8 mouse cellular contexts compared by ENCODE assay signal in the genomic region with DNA sequence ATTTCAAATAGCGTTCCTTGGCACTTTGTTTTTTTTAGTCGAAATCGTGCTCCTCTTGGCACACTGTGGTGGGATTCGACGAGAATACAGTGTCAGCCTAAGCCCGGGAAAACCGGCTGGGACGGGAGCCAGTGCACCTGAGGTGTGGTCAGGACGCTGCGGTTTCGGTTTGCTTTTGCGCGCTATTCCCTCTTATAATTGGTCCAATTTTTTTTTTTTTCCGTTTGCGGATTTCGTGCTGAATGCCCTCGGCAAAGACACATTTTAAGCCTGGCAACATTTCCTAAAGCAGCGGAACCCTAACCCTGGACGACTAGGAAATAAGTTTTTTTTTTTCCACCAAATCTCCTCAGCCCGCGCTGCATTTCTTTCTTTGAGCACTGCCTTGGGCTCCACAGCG. TPM values are rescaled to one million over a fixed set of nuclear protein-coding genes. Genes with fewer than 3 reads are reported as not detected.
DNase-seq lines count a peak whose midpoint lies in the region; ATAC-seq and TF ChIP-seq lines count a peak whose summit lies in the region.
"Not testable (repeated sequence)": the region's sequence is repeated elsewhere in the genome, so short reads cannot be mapped to it uniquely, and the experiment has no call there.

No protein-coding gene starts in this region.

- H3K27ac ChIP-seq in forebrain, embryonic 10.5 days; heart, embryonic 13.5 days (replicated peaks); intestine, embryonic 15.5 days; limb, embryonic 10.5 days; lung, postnatal 0 days (ENCODE audit: low read length); neural tube, embryonic 11.5 days (ENCODE audit: low read depth, low read length); thymus, adult 2 months (ENCODE audit: control insufficient read depth, insufficient read depth, low read length): not testable (repeated sequence)

- under 1% methylated on average over 21 of the region's 22 CpGs for WGBS in forebrain, embryonic 10.5 days
- WGBS in heart, embryonic 13.5 days: 1% methylated on average over 21 of the region's 22 CpGs
- under 1% methylated on average over 21 of the region's 22 CpGs for WGBS in intestine, embryonic 15.5 days
- WGBS in limb, embryonic 10.5 days: under 1% methylated on average over 22 of the region's 22 CpGs
- under 1% methylated on average over 18 of the region's 22 CpGs for WGBS in lung, postnatal 0 days
- 0% methylated on average over 18 of the region's 22 CpGs for WGBS in neural tube, embryonic 11.5 days
- WGBS in thymus, adult 2 months: under 1% methylated on average over 22 of the region's 22 CpGs

- H3K4me2 ChIP-seq in heart, embryonic 13.5 days: peak overlapping the region; percentile 62
- peak overlapping the region; percentile 41 for H3K4me2 ChIP-seq in intestine, embryonic 15.5 days (replicated peaks)
- peak overlapping the region; percentile 38 for H3K4me2 ChIP-seq in lung, postnatal 0 days (replicated peaks; ENCODE audit: low read depth, low read length)
- H3K4me2 ChIP-seq in neural tube, embryonic 11.5 days (ENCODE audit: low read depth): not testable (repeated sequence)

- not testable (repeated sequence) for H3K9ac ChIP-seq in heart, embryonic 13.5 days; intestine, embryonic 15.5 days; lung, postnatal 0 days (replicated peaks; ENCODE audit: low read depth); neural tube, embryonic 11.5 days (ENCODE audit: low read length)

- DNase-seq in brain, embryonic 14.5 days (ENCODE audit: low read depth): peak; percentile 5
- DNase-seq in forebrain, embryonic 10.5 days (ENCODE audit: extremely low spot score, low spot score): peak; percentile 14
- peak; percentile 40 for DNase-seq in limb, embryonic 10.5 days (ENCODE audit: low spot score)
- not testable (repeated sequence) for DNase-seq in lung, postnatal 0 days (ENCODE audit: low spot score); thymus, adult 2 months
- DNase-seq in neural tube, embryonic 11.5 days (ENCODE audit: low spot score): peak; percentile 32

- H3K27me3 ChIP-seq in forebrain, embryonic 10.5 days (ENCODE audit: poor library complexity, severe bottlenecking); heart, embryonic 13.5 days (replicated peaks); intestine, embryonic 15.5 days (replicated peaks); limb, embryonic 10.5 days (ENCODE audit: low read depth, poor library complexity, severe bottlenecking); lung, postnatal 0 days (replicated peaks; ENCODE audit: insufficient read depth, low read length); neural tube, embryonic 11.5 days (ENCODE audit: control insufficient read depth, insufficient read depth, low read length); thymus, adult 2 months (ENCODE audit: control insufficient read depth, insufficient read depth, low read length): not testable (repeated sequence)

- H3K36me3 ChIP-seq in forebrain, embryonic 10.5 days (replicated peaks); heart, embryonic 13.5 days; intestine, embryonic 15.5 days; limb, embryonic 10.5 days; lung, postnatal 0 days (ENCODE audit: insufficient read depth, low read length); neural tube, embryonic 11.5 days (ENCODE audit: control insufficient read depth, insufficient read depth, low read length); thymus, adult 2 months (ENCODE audit: control insufficient read depth, insufficient read depth, low read length): not testable (repeated sequence)

- not testable (repeated sequence) for TF ChIP-seq POLR2A in brain, embryonic 14.5 days (IDR thresholded peaks at IDR 0.05; ENCODE audit: borderline replicate concordance, extremely low read depth, insufficient read depth, insufficient read length, poor library complexity, severe bottlenecking); thymus, adult 2 months (IDR thresholded peaks at IDR 0.05; ENCODE audit: control insufficient read depth, extremely low read depth, insufficient read depth, low read length, poor library complexity)

- not testable (repeated sequence) for ATAC-seq in heart, embryonic 13.5 days (ENCODE audit: extremely low read depth, insufficient number of reproducible peaks, low FRiP score, low TSS enrichment)
- ATAC-seq in intestine, embryonic 15.5 days: peak; percentile 81
- ATAC-seq in lung, postnatal 0 days: 0 out of 2 replicates have a peak, but pooled peaks have one; percentile 54
- ATAC-seq in neural tube, embryonic 11.5 days (ENCODE audit: insufficient read depth, low FRiP score, low TSS enrichment): peak; percentile 25

- peak overlapping the region; percentile 12; the same call in 1 of the 2 replicates for H3K4me3 ChIP-seq in forebrain, embryonic 10.5 days
- H3K4me3 ChIP-seq in heart, embryonic 13.5 days: peak overlapping the region; percentile 42
- H3K4me3 ChIP-seq in intestine, embryonic 15.5 days (replicated peaks): peak overlapping the region; percentile 15; the same call in 1 of the 2 replicates
- not testable (repeated sequence) for H3K4me3 ChIP-seq in limb, embryonic 10.5 days; neural tube, embryonic 11.5 days (ENCODE audit: low read depth, low read length)
- H3K4me3 ChIP-seq in lung, postnatal 0 days (ENCODE audit: low read depth, low read length): peak overlapping the region; percentile 28
- H3K4me3 ChIP-seq in thymus, adult 2 months (ENCODE audit: control insufficient read depth, insufficient read depth, low read length): peak overlapping the region; percentile 31

- H3K4me1 ChIP-seq in forebrain, embryonic 10.5 days; heart, embryonic 13.5 days; intestine, embryonic 15.5 days (replicated peaks); limb, embryonic 10.5 days; lung, postnatal 0 days (ENCODE audit: insufficient read depth, low read depth, low read length); neural tube, embryonic 11.5 days (ENCODE audit: control insufficient read depth, insufficient read depth, low read length); thymus, adult 2 months (replicated peaks; ENCODE audit: control insufficient read depth, insufficient read depth, low read length): not testable (repeated sequence)

- not testable (repeated sequence) for TF ChIP-seq CTCF in brain, embryonic 14.5 days (IDR thresholded peaks at IDR 0.05; ENCODE audit: borderline replicate concordance, extremely low read depth, insufficient read depth, insufficient read length); lung, postnatal 0 days (IDR thresholded peaks at IDR 0.05); thymus, adult 2 months (IDR thresholded peaks at IDR 0.05; ENCODE audit: borderline replicate concordance, control insufficient read depth, extremely low read depth, insufficient read depth, low read length, poor library complexity)

- not testable (repeated sequence) for TF ChIP-seq EP300 in lung, postnatal 0 days (IDR thresholded peaks at IDR 0.05)

- H3K9me3 ChIP-seq in forebrain, embryonic 10.5 days; heart, embryonic 13.5 days; intestine, embryonic 15.5 days; limb, embryonic 10.5 days (replicated peaks); lung, postnatal 0 days (ENCODE audit: low read length); neural tube, embryonic 11.5 days (ENCODE audit: control insufficient read depth, low read length): not testable (repeated sequence)

RNA-seq across cellular contexts. Expression of gene B020031M17Rik, which starts 15.4 kb away (rescaled TPM):
- not detected in 2 replicates for polyA plus RNA-seq in brain, embryonic 14.5 days (2012; rRNA removed)
- polyA plus RNA-seq in forebrain, embryonic 10.5 days (2016; fragmentation: Nextera tagmentation; extraction: Ambion mirVana): not detected in 2 replicates
- not detected in 2 replicates for polyA plus RNA-seq in heart, embryonic 13.5 days (2015; fragmentation: Nextera tagmentation; extraction: Ambion mirVana)
- not detected in 2 replicates for polyA plus RNA-seq in intestine, embryonic 15.5 days (2015; fragmentation: Nextera tagmentation; extraction: Ambion mirVana)
- not detected in 2 replicates for polyA plus RNA-seq in limb, embryonic 10.5 days (2016; fragmentation: Nextera tagmentation; extraction: Ambion mirVana)
- polyA plus RNA-seq in lung, postnatal 0 days (2015; fragmentation: Nextera tagmentation; extraction: Ambion mirVana): not detected in 2 replicates
- polyA plus RNA-seq in neural tube, embryonic 11.5 days (2014; fragmentation: Nextera tagmentation; extraction: Ambion mirVana): not detected in 2 replicates
- not detected in 2 replicates for polyA plus RNA-seq in thymus, adult 2 months (2012; rRNA removed)

RNA-seq across cellular contexts. Expression of gene Gm21761, which starts 36.9 kb away (rescaled TPM):
- not detected in 2 replicates for polyA plus RNA-seq in brain, embryonic 14.5 days (2012; rRNA removed)
- polyA plus RNA-seq in forebrain, embryonic 10.5 days (2016; fragmentation: Nextera tagmentation; extraction: Ambion mirVana): not detected in 2 replicates
- not detected in 2 replicates for polyA plus RNA-seq in heart, embryonic 13.5 days (2015; fragmentation: Nextera tagmentation; extraction: Ambion mirVana)
- not detected in 2 replicates for polyA plus RNA-seq in intestine, embryonic 15.5 days (2015; fragmentation: Nextera tagmentation; extraction: Ambion mirVana)
- polyA plus RNA-seq in limb, embryonic 10.5 days (2016; fragmentation: Nextera tagmentation; extraction: Ambion mirVana): not detected in 2 replicates
- polyA plus RNA-seq in lung, postnatal 0 days (2015; fragmentation: Nextera tagmentation; extraction: Ambion mirVana): not detected in 2 replicates
- not detected in 2 replicates for polyA plus RNA-seq in neural tube, embryonic 11.5 days (2014; fragmentation: Nextera tagmentation; extraction: Ambion mirVana)
- polyA plus RNA-seq in thymus, adult 2 months (2012; rRNA removed): not detected in 2 replicates
